Mouse (Mus musculus): ENCODE data around the gene Kcnk18.

- no peak for TF ChIP-seq CTCF (conservative IDR thresholded peaks at IDR 0.05; ENCODE audit: insufficient read depth, insufficient read length, low read depth, low read length)
- TF ChIP-seq POLR2A (IDR thresholded peaks at IDR 0.05; ENCODE audit: low read depth, low read length), result no peak
Observed at GRCm38 (mm10) chr19:59208986-59209385, 10.0 kb upstream of the Kcnk18 start.
